Mouse (Mus musculus): ENCODE data around the gene Olfr470. TPM values are rescaled to one million over a fixed set of nuclear protein-coding genes. Genes with fewer than 3 reads are reported as not detected.

Olfr470 gene
- not detected in 2 replicates for polyA plus RNA-seq (2015; fragmentation: Nextera tagmentation; extraction: Ambion mirVana)

DNA sequence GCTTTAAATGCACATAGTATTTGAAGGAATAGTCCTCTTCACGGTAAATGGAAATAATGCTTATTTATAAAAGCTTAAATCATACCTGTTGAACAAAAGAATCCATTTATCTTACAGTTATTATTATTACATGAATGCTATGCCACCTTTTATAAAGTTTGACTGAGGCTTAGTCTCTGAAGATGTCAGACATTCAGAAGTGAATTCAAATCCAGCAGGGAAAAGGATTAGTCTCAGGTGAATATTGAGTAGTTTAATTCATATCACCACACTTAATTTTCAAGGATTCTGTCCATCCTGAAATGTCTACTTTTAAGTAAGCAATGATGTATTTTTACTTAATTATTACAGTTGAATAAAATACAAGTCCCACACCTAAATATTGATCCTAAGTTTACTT lies at the start of gene Olfr470:
Olfr470 (minus strand) TSS at position 101 of the 400 bp plus-strand sequence.

DNA sequence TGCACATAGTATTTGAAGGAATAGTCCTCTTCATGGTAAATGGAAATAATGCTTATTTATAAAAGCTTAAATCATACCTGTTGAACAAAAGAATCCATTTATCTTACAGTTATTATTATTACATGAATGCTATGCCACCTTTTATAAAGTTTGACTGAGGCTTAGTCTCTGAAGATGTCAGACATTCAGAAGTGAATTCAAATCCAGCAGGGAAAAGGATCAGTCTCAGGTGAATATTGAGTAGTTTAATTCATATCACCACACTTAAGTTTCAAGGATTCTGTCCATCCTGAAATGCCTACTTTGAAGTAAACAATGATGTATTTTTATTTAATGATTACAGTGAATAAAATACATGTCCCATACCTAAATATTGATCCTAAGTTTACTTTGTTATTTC lies 21.8 kb downstream of the Olfr470 start, which contains the start of gene Olfr469:
Olfr469 (minus strand) TSS at position 101 of the 400 bp plus-strand sequence.

DNA sequence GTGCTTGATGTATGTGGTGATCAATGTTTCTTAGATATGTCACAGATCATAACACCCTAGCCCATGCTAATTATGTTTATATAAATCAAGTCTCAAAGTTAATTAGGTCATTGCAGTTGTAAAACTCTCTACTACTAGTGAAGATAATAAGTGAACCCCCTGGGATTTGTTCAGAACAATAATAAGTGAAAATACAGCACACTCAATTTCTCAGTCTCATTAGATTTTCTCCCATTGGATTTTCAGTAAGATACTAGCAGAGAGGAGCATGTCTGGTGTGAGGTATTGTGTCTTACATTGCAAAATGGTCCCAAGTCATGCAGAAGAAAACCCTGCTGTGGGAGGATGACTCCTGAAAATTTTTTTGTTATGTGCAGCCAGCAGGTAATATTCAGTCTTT lies 35.3 kb downstream of the Olfr470 start, which contains the start of gene Olfr467:
Olfr467 (plus strand) TSS at position 301 of the 400 bp plus-strand sequence.

GRCm38 (mm10) chr7:107801108-107801507 lies 46.2 kb downstream of the Olfr470 start, which contains the start of gene Ovch2:
Gene Ovch2, minus strand, starts transcription at chr7:107801208.

Other genes with a start within 250 kb of the Olfr470 start
- not detected in 2 replicates for gene 5330417H12Rik, start 222.3 kb downstream of the Olfr470 start, polyA plus RNA-seq (2015; fragmentation: Nextera tagmentation; extraction: Ambion mirVana)
- gene Cyb5r2, start 89.5 kb downstream of the Olfr470 start, polyA plus RNA-seq (2015; fragmentation: Nextera tagmentation; extraction: Ambion mirVana): 0.14 and 0.15 TPM in 2 replicates
- gene Ovch2, start 46.3 kb downstream of the Olfr470 start, polyA plus RNA-seq (2015; fragmentation: Nextera tagmentation; extraction: Ambion mirVana): not detected in 2 replicates
- not detected in 2 replicates for gene Olfr467, start 35.2 kb downstream of the Olfr470 start, polyA plus RNA-seq (2015; fragmentation: Nextera tagmentation; extraction: Ambion mirVana)
- gene Olfr469, start 21.9 kb downstream of the Olfr470 start, polyA plus RNA-seq (2015; fragmentation: Nextera tagmentation; extraction: Ambion mirVana): not detected in 2 replicates
- gene Olfr472, start 50.4 kb upstream of the Olfr470 start, polyA plus RNA-seq (2015; fragmentation: Nextera tagmentation; extraction: Ambion mirVana): not detected in 2 replicates
- not detected in 2 replicates for gene Olfr473, start 83.0 kb upstream of the Olfr470 start, polyA plus RNA-seq (2015; fragmentation: Nextera tagmentation; extraction: Ambion mirVana)
- gene Olfr474, start 107.2 kb upstream of the Olfr470 start, polyA plus RNA-seq (2015; fragmentation: Nextera tagmentation; extraction: Ambion mirVana): not detected in 2 replicates
- gene Olfr476, start 117.3 kb upstream of the Olfr470 start, polyA plus RNA-seq (2015; fragmentation: Nextera tagmentation; extraction: Ambion mirVana): not detected in 2 replicates
- gene Olfr477, start 139.2 kb upstream of the Olfr470 start, polyA plus RNA-seq (2015; fragmentation: Nextera tagmentation; extraction: Ambion mirVana): not detected in 2 replicates
- not detected in 2 replicates for gene Olfr478, start 186.5 kb upstream of the Olfr470 start, polyA plus RNA-seq (2015; fragmentation: Nextera tagmentation; extraction: Ambion mirVana)
- gene Olfr479, start 203.2 kb upstream of the Olfr470 start, polyA plus RNA-seq (2015; fragmentation: Nextera tagmentation; extraction: Ambion mirVana): not detected in 2 replicates
- not detected in 2 replicates for gene Olfr480, start 219.9 kb upstream of the Olfr470 start, polyA plus RNA-seq (2015; fragmentation: Nextera tagmentation; extraction: Ambion mirVana)
- gene Olfr481, start 232.4 kb upstream of the Olfr470 start, polyA plus RNA-seq (2015; fragmentation: Nextera tagmentation; extraction: Ambion mirVana): not detected in 2 replicates